Mouse (Mus musculus): ENCODE results near the gene Lgalsl.
A peak's percentile ranks its signal among the peaks of the same experiment; 100 is the strongest.

Lgalsl gene

DNA sequence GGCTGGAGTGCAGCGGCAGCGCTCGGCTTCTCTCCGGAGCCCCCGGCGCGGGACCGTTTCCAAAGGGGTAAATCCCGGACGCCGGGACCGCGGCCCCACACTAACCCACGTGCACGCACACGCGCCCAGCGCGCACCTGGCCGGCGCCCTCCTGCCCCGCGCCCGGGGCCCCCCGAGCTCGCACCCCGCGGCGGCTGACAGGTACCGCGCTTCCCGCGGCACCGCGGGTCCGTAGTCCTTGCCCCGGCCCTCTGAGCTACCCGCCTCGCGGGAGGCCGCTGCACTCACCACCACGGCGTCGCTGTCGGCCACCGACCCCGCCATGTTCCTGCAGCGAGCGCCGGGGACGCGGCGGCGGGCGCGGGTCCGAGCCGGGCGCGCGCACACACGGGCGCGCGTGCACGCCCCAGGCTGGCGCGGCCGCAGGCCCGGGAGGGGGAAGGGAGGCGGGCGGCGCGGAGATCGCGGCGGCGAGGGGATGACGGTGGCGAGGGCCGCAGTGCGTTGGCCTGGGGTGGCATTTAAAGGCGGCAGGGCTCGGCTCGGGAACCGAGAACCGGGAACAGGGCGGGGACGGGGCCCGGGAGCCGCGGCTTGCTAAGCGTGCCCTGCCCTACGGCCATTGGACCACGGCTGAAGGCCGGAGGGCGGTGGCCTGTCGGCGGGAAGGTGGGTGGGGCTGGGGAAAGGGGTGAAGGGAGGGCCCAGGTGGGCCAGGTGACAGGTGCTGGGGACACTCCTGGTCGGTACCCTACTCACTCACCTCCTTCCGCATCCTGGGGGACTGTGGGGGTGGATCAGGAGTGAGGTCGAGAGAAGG is at the start of gene Lgalsl:
TSS of gene Lgalsl (minus strand) at position 371 of the 820 bp plus-strand sequence.
- DNase-seq (ENCODE audit: low spot score), result peak; percentile 74

DNA sequence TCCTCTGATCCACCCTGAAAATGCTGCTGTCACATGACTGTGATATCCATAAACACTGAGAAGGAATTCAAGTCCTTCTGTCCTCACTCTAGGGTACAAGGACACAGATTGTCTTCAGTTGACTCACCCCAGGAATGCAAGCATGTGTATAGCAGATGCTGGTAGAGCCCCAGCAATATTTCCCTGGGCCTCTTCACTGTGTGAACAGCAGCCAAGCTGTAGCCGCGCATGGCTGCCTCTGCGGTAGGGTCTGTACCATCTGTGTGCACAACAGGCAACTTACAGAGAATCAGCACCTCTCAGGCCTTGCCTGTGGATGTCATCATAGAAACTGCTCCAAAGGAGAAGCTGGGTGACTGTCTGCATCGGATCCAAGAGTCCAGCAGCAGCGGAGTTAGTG is 47.8 kb upstream of the Lgalsl start:
- DNase-seq (ENCODE audit: low spot score), result peak; percentile 19

DNA sequence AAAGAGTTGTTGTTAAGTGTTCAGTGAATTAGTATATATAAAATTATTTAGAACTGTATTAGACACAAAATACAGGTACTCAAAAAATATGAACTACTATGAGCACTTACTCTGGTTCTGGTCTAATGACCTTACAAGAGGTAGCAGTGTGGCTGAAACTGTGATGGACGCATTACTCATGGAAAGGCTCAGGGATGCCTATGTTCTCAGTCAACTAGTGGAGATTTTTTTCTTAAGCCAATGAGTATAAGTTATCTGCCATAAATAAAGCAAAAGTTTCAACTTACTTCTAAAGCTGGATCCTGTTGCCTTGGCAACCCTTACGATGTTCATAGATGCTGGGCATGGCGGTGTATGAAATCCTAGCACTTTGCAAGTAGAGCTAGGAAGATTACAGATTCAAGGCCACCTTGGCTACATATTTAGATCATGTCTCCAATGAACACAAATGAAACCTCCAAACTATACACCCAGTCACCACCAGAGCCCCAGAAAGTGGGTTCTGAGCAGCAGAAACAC is 46.8 kb upstream of the Lgalsl start:
- DNase-seq (ENCODE audit: low spot score), result no peak

DNA sequence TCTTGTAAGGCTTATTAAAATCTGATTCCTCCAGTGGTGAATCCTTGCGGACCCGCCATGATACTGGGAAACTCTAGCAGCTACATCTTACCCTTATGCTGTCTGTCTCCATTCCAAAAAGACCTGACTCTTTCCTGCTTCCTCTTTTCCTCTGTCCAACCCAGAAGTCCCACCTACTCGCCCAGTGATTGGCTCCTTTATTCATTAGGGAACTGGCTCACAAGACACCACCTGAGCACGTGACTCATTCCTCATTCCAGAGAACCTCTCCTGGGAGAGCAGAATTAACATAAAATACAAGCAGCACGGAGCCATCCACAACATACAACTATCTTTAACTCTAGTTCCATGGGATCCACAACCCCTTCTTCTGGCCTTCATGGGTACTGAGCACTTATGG is 42.5 kb upstream of the Lgalsl start:
- DNase-seq (ENCODE audit: low spot score), result no peak

DNA sequence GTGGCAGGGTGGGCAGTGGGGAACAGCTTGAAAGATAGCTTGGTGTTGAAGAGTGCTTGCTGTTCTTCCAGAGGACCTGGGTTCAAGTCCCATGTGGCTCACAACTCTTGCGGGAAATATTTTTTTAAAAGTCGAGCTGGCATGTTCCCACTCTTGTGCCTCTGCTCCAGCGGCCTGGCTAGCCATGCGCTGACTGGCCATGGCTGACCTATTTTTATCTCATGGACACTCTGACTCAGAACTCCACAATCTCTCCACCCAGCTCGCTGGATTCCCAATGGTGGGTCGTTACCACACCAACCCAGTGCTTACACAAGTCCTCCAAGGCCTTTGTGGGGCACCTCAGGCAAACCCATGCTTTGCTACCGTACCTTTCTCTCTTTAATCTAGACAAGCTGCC is 42.1 kb upstream of the Lgalsl start:
- no peak for DNase-seq (ENCODE audit: low spot score)

DNA sequence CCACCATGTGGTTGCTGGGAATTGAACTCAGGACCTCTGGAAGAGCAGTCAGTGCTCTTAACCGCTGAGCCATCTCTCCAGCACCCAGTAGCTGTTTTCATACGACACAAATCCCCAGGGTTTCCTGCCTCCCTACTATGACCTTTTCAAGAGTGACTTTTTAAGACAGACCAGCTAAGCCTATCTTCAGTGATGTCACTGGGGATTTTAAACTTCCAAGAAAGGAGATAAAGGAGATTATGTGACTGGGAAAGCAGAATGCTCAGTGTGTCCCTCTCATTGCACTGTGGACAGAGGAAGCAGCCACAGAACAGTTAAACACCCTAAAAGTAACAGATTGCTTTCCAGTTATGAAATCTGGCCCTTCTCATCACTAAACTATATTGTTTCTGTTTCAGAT is 41.6 kb upstream of the Lgalsl start:
- DNase-seq (ENCODE audit: low spot score), result no peak

DNA sequence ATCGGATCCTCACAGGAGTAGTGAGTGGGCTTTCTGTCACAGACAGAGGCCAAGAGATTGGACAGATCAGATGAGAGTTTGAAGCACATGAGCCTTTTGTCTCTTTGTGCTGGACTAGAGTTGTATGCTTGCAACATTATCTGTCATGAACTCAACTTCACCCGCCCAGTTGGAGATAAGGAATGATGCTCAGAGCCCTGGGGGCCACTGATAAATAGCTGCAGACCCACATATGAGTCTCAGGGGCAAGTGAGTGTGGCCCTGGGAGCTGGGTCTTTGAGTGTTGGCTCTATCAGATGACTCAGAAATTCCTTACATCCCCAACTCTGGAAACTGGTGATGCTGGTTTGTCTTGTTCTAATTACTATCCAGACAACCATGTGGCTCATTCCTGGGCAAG is 39.1 kb upstream of the Lgalsl start:
- DNase-seq (ENCODE audit: low spot score), result no peak

DNA sequence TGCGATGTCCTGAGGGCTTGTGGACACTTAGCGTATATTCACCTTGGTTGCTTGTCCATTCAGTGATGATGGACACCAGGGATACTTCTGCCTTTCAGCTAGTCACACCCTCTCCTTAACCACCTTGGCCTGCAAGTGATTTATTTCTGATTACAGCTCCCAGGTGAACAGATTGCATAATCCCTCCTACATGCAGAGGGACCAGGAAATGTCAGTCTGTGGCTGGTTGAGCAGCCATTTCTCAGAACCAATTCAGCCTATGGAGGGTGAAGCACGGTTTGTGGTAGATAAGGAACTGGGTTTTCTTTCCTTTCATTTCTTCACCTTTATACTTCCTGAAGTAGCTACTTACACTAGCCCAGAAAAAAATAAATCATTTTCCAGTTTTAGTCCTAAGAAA is 34.6 kb upstream of the Lgalsl start:
- no peak for DNase-seq (ENCODE audit: low spot score)

DNA sequence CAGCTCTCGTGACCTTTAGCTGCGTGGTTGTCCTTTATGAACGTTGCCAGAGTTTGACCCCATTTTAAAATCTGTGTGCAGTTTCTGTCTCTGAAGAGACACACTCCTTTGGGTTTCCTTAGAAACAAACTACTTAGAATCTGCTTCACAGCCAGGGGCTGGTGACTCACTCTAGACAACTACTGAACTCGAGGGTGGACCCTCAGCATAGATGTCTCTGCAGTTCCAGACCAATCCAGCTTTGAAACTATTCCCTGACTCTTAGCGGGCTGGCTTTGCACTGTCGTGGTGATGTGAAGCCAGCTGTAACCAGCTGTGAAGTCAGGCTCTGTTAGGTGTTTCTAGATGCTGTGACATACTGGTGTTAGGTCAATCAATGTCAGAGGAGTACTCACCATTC is 33.8 kb upstream of the Lgalsl start:
- no peak for DNase-seq (ENCODE audit: low spot score)

DNA sequence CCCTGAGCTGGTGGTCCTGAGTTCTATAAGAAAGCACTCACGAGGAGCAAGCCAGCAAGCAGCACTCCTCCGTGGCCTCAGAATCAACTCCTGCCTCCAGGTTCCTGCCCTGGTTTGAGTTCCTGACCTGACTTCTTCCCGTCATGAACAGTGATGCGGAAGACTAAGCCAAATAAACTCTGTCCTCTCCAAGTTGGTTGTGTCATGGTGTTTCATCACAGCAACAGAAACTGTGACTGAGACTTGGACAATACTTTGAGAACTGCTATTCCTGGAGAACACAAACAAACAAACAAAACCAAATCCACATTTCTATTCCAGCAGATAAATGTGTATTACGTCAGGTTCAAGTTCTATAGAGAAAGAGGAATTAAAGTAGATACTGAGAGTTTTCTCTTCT is 31.2 kb upstream of the Lgalsl start:
- DNase-seq (ENCODE audit: low spot score), result no peak

DNA sequence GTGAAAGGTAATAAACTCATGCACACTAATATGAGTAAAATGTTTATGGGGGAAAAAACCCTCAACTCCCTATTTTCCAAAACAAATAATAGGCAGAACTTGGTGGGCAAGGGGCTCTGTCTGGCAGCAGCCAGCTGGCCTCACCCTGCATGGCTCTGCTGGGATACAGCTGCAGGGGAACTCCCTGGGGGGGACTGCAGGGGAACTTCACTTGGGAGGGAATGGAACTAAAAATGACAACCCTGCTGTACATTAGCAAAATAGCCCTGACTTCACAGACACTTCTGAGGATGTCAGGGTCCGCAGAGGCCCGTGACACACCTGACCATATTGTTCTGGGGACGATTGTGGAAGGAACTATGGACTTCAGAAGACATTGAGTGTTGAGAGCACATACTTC is 29.5 kb upstream of the Lgalsl start:
- DNase-seq (ENCODE audit: low spot score), result no peak

DNA sequence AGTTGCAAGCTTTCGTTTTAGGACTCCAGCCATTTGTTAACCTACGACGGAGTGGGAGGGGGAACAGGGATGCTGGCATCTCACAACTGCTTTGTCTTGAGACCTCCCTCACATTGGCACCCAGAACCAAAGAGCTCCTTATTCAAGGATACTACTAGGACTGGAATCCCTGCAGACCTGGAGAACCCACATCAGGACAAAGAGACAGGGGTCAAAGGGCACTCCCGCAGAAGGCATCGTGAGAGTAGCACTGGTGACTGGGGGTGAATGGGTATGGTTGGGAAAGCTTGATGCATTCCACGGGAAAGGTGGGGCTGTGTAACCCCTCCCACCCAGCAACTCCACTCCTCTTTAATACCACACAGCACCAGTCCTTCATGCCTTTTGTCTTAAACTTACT is 29.0 kb upstream of the Lgalsl start:
- DNase-seq (ENCODE audit: low spot score), result no peak

DNA sequence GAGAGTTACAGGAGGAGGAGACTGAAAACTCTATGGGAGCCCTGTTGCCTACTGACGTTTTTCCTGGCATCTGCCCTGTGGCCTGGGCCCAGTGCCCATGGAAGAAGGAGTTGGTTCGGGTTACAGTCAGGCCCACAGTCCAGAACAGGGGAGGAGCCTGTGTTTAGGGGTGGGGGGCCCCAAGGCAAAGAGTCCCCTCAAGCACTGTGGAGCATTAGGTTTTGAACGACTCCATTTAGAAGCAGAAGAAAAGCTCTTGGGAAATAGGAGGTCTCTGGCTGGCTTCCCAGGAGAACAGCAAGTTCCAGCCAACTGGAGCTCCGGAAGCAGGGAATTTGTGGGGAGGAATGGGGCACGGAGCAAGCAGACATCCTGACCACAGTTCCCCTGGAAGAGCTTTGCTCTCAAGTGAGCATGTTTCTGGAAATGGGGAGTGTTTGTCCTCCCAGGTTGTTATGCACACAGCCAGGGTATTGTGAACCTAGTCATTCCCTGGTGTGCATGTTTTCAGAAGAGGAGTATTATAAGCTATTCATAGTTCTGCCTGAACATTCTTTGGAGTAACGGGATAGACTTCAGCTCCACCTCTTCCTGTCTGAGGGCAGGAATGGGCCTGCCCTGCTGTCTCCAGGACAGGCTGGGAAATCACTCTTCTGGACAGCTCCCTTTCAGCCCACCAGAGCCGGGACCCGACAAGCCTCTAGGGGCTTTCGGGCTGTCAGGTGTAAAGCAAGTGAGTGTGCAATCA is 28.2 kb upstream of the Lgalsl start:
- peak; percentile 53 for DNase-seq (ENCODE audit: low spot score)

DNA sequence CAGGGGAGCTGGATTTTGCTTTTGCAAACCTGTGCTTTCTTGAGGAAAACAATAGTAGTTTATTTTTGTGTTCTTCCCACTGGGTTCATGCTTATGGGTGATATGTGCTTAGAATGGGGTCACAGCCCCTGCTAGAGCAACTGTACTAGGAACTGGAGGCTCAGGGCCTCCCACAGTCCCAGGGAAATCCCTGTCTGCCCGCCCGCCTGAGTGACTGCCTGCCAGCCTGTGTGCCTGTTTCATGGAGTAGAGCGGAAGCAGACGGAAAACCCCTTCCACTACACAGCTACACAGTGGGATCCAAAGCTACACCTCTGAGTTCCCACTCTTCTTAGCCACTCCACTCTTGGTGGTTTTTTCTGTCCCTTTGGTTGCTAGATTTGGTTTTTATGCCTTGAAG is 27.1 kb upstream of the Lgalsl start:
- no peak for DNase-seq (ENCODE audit: low spot score)

DNA sequence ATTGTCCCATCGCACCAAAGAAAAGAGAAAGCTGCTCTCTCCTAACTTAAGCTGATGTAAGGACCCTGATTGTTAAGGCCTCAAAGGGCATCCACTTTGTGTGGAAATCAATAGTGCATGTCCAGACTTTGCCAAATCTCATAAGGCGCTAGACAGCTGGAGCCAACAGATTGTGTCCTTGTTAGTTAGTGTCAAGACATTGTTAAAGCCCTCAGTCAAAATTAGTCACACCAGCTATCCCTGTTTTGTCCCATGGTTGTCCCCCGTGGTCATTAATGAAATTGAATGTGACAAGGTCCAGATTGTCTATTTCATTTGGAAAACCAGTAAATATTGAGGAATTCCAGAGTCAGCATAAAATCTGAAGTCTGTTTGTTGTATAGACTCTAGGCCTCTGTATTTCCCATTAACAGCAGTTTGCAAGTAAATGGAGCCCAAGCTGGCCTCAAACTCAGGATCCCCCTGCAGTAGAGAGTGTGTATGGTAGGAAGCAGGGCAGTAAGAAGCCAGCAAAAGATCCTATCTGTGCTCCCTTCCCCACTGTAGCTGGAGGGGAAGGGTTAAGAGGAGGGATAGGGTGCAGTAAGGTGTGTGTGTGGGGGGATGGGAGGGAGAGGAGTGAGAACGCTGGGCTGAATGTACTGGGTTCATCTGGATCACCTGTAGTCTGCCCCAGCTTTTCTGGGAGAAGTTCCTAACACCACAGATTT is 23.3 kb upstream of the Lgalsl start:
- peak; percentile 55 for DNase-seq (ENCODE audit: low spot score)

DNA sequence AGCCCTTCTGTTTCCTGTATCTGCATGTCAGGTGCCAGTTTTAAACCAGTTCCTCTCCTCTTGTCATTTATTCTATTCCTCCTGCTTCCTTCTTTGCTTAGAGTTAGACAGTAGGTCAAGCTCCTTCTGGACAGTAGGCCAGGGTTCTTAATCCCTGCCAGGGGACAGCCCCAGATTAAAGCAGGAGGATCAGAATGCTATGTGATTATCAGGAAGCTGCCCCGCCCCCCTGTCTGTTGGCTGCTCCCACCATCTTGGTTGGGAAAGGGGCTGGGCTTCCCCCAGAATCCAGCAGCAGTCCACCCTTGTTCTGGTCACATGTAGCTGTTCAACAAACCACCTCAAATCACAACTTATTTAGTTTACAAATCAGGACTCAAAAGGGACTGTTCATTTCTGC is 19.3 kb upstream of the Lgalsl start:
- no peak for DNase-seq (ENCODE audit: low spot score)

DNA sequence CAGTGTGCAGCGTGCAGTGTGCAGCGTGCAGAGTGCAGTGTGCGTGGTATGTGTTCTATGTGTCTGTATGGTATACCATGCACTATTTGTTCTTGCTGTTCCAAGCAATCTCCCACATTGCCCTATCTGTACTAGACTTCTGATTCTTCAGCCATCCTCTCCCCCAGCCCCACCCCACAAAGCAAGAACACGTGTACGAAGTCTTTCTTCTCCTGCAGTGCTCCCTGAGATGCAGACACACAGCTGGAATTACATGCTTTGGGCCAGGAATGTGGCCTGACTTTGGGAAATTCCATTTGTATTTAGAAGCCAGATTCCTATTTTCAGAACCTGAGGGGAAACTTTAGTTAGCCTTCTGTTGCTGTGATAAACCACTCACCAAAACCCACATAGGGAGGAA is 18.5 kb upstream of the Lgalsl start:
- no peak for DNase-seq (ENCODE audit: low spot score)

DNA sequence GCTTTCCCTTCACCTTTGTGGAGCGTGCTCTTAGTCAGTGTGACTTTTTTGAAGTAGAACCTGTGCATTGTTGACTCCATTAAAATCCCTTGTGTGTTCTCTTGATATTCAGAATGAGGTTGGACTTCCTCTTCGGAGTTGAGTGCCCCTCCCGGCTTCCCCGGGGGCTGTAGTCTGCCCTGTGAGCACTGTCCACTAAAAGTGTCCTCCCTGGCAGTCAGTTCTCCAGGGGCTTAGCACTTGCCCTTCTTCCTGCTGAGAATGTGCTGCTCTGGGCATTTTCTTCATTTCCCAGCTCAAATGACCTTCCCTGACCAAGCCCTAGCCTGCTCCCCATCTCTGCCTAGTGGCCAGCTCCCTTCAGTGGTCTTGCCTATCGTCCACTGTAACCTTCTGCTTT is 6.5 kb upstream of the Lgalsl start:
- no peak for DNase-seq (ENCODE audit: low spot score)

DNA sequence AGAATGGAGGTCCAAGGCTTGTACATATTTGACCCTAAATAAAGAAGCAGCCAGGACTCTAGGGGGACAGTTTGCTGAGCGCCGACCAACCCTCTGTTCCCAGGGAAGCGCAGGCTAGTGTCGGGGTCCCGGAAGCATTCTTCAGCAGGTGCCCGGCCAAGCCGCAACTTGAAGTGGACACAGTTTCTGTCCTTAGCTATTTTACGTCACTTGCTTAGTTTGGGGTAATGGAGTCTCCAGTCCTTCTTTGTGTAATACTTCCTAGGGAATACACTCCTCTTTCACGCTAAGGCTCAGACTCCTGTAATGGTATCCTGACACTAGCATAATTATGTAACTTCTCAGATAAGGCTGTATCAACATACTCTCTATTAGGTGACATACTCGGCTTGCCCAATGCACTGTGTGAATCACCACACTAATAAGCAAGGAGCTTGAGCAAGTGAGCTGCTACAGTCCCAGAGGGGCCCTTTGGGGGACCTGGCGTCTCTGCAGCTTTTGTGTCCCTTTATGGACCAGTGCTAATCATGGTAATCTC is 813 bp upstream of the Lgalsl start:
- DNase-seq (ENCODE audit: low spot score), result no peak

DNA sequence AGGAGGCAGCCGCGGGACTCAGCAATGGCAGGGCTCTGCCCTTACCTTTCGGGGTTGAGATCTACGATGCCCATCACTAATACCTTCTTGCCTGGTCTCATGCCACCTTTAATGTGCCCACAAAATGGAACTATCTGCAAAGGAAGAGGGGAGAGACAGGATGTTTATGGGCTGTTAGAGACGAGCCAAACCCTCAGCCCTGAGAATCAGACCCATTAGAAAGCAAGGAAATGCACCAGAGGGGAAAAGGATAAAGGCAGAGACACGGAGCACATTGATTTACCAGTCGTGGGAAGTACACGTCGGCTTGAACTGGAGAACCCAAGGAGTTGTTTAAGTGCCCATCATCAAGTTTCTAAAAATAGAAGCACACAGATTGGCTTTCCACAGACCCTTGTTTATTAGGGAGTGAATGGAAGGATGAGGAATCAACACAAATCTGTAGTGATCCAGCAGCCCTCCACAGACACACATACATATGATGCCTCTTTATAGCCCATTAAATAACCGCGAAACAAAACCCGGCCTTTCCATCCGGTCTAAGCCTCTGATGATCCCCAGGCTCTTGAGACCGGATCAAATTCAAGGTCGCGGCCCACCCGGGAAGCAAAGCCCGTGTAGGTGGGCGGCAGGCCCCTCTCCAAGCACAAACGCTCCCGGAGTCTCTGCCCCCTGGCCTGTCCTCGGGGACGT is 717 bp downstream of the Lgalsl start:
- peak; percentile 57 for DNase-seq (ENCODE audit: low spot score)

DNA sequence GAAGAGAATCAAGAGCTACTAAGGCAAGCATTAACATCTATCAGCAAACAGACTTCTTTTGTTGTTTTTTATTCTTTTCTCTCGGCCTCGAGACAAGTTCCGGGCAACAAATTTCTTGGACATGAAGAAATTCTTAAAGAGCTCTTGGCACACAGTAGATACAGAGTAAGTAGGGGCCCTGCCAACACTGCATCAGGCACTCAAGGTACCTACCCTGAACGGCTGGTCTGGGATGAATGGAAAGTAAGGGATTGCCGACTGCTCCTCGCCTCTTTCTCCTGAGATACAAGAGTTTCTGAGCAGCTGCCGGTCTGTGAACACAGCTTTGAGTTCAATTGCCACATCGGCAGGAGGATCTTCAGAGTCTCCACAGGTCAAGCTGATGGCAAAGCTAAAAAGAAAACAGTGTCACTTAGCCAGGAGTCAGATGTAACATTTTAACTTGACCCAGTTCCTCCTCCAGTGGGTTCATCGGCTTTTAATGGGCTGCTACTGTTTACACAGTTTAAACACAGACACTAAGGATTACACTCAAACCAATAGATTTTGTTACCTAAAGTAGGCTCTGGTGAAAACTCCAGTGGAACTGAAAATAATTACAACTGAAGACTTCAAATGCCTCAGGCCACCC is 1.7 kb downstream of the Lgalsl start:
- no peak for DNase-seq (ENCODE audit: low spot score)

Measured in embryo, embryonic 10.5 days (tissue).